Mouse (Mus musculus): ENCODE results near the gene 2510039O18Rik. TPM values are rescaled to one million over a fixed set of nuclear protein-coding genes. Genes with fewer than 3 reads are reported as not detected.

Gene 2510039O18Rik
- total RNA-seq (2021), result 10 to 100 TPM; 46.8 to 49.3 TPM

- DNase-seq, result peak; percentile 90
Observed at GRCm38 (mm10) chr4:147940576-147941044, at the start of gene 2510039O18Rik. 2510039O18Rik (plus strand) TSS chr4:147940895.

DNA sequence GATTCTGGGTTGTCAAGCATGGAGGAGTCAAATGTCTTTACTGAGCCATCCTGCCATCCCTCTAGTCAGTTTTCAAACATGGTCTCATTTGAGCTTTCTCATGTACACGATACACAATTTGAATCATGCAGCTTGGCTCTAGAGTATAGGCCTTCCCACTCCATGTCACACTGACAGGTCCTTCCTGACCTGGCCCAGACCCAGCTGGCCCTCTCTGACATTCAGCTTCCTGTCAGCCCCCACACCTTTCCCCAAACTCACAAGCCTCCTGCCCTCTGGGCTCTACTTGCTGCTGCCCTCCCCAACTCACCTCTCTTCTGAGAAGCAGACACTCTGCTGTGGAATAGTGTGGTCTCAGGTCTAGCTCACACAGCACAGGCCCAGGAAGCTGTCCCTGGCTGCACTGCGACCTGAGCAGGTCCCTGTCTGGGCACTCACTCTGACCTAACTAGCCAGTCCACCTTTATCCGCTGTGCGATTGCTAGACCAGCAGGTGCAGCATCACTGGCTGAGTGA is 44.8 kb upstream of the 2510039O18Rik start:
- DNase-seq, result peak; percentile 64

DNA sequence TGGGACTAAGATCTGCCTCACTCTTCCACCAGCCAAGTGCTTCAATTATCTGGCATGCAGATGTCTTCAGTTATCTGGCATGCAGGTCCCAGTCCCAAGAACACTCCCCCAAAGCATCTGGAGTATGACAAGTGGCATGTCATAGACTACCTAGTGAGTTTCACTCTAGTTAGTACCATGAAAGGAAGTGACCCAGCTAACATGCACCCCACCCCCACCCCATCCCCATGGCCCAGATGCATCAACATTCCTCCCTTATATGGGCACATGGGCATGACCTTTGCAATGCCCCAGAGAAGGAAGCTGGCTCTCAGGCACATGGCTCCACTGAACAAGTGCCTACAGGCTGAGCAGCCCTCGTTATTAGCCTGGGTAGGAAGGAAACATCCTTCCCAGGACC is 44.3 kb upstream of the 2510039O18Rik start:
- peak; percentile 49 for DNase-seq

DNA sequence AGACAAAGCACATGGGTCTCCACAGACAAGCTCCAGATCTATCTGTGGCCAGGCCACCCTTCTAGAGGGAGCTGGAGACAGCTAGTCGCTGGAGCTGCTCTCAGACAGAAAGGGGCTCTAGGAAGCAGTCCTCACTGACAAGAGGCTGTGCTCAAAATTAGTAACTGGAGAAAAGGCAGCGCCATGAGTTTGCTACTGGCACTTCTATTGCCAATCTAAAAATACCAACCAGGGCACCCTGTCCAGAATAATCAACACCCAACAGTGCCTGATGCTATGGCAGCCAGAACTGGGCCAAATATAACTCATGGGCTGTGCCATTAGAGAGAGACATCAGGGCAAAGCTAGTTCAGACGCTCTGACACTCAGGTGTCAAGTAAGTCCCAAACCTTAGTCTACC is 43.3 kb upstream of the 2510039O18Rik start:
- DNase-seq, result peak; percentile 50

DNA sequence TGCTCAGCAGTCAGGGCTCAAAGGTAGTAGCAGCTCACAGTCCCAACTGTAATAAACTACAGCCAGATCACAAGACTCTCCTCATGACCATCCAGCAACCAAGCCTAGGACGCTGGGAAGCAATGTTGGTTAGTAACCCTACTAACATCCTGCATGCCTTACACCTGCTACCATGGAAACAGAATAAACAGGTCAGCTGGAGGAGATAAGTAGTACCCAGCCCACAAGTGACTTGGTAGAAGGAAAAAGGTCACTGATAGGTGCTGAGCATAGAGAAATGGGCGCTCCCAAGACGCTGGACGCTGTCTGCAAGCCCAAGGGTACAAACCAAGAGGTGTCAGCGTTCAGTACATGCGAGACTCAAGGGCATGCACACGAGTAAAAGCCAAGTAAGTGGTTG is 40.2 kb upstream of the 2510039O18Rik start:
- DNase-seq, result peak; percentile 34

- no peak for DNase-seq
Observed at GRCm38 (mm10) chr4:147902906-147903500, 37.7 kb upstream of the 2510039O18Rik start.

DNA sequence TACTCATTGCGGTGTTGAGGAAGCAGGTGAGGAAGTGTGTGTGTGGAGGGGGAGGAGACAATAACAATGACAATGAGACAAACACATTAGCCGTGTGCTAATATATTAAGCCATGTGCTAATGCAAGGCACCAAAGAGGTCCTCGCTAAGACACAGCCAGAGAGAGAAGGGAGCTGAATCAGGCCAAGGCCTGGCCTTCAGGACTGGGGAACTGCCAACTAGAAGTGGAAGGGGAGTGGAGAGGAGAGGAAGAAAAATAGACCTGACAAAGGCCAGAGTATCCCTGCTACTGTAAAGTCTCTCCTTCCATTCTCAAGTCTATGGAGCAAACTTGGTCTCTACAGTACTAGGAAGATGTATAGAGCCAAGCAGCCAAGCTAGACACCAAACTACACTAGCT is 37.1 kb upstream of the 2510039O18Rik start:
- no peak for DNase-seq

DNA sequence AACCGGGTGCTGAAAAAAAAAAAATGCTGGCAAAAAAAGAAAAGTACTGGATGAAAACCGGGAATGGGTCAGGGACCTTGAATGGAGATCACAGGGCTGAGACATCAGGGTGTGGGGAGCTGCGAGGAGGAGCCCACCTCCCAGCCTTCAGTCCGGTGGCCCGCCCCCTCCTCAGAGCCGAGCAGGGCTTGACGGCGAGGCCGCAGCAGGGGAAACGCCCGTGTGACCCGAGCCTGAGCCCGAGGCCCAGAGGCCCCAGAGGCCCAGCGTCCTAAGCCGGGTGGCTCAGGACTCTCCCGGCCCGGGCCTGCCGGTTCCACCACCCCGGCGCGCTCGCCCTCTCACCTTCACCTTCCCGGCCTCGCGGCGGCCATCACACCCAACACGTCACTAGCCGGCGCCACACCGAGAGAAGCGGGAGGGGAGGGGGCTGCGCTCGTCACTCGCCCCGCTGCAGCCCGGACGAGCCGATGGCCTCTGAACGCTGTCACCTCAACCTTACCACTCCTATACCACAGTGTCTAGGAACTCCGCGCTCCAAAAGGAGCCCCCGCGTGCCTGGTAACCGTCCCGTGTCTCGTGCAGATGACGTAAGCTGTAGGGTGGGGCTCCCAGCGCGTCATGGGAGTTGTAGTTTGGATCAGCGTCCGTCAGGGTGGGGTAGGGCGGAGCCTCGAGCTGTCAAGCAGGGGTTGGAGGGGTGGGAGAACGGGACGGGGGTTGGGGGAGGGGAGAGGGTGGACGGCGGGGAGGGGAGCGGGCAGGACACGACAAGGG is 36.2 kb upstream of the 2510039O18Rik start, which contains the start of gene Mfn2:
Mfn2 (minus strand) TSS at position 392 of the 777 bp plus-strand sequence.
- peak; percentile 91 for DNase-seq

- no peak for DNase-seq
Observed at GRCm38 (mm10) chr4:147905090-147905659, 35.5 kb upstream of the 2510039O18Rik start.

- DNase-seq, result no peak
Observed at GRCm38 (mm10) chr4:147906230-147906629, 34.5 kb upstream of the 2510039O18Rik start.

- DNase-seq, result peak; percentile 63
Observed at GRCm38 (mm10) chr4:147909486-147909885, 31.2 kb upstream of the 2510039O18Rik start.

DNA sequence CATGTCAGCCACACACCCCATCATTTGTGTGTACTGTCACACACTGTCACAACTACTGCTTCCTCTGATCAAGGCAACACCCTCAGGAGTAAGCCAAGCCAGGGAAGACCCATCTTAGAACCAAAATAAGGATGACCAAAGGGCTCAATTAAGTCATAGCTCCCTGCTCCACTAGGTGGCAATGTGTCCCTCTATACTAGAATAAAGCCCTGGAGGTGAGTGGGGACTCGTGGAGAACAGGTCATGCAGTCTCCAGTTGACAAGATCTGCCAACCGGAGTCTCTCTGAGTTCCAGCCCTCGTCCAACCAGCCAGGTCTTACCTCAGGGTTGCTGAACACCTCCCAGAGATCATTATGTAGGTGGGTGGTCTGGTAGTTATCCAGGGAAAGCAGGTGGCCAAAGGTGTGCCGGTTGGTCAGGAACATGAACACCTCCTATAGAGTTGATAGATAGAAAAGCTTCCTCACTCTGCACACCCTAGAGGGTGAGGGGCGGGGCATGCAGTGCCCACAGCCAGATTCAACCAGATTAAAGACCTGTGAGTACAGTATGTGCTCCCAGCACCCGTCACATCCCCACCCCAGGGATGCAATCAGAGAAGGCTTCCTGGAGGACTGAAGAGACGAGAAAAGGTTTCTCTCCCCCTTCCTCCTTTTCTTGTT is 22.1 kb upstream of the 2510039O18Rik start:
- peak; percentile 73 for DNase-seq

DNA sequence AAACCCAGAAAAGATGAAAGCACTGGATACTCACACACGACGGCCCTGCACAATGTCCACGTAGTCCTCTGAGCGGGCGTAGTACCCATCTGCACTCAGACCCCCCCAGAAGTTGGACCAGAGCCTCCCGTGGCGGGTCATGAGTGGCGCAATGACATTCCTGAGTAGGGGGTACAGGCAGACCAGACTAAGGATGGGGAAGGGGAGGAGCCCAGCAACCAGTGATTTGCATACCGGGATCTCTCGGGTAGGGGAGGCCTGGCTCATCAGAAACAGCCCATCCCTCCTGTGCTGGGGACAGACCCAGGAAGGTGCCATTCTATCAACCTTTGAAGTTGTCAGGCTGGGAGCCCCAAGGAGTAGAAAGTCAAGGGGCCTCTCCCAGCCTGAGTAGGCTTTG is 19.7 kb upstream of the 2510039O18Rik start:
- DNase-seq, result no peak

DNA sequence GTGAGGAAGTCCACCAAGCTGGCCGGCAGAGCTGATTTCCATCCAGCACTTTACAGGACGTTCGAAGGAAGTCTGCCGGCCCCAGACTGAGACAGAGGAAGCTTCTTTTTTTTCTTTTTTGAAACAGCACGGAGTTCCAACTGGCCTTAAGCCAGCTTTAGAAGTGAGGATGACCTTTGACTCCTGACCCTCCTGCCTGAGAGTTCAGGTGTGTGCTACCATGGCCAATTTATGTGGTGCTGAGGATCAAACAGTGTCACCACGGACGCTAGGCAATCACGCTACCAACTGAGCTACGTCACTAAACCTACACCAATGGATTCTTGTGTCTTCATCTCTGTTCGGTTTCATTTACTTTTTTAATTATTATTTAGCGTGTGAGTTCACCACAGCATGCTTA is 18.4 kb upstream of the 2510039O18Rik start:
- no peak for DNase-seq

- DNase-seq, result peak; percentile 70
Observed at GRCm38 (mm10) chr4:147927705-147928104, 13.0 kb upstream of the 2510039O18Rik start.

DNA sequence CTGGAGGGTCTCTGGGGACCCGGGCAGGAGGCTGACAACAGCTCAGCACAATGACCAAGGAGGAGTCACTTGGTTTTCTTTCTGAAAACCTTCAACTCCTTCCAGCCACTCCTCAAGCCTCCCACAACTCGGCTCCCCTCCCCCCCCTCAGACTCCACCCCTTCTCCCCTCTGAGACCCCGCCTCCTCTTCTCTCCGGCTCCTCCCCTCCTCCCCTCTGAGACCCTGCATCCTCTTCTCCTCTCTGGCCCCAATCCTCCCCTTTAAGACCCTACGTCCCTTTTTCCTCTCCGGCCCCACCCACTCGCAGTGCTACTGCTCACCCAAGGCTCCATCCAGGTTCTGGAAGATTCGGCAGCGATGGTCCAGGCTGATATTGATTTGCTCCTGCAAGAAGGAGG is 12.6 kb upstream of the 2510039O18Rik start:
- no peak for DNase-seq

GRCm38 (mm10) chr4:147928540-147928939 is 12.2 kb upstream of the 2510039O18Rik start:
- no peak for DNase-seq

- no peak for DNase-seq
Observed at GRCm38 (mm10) chr4:147930946-147931345, 9.7 kb upstream of the 2510039O18Rik start.

DNA sequence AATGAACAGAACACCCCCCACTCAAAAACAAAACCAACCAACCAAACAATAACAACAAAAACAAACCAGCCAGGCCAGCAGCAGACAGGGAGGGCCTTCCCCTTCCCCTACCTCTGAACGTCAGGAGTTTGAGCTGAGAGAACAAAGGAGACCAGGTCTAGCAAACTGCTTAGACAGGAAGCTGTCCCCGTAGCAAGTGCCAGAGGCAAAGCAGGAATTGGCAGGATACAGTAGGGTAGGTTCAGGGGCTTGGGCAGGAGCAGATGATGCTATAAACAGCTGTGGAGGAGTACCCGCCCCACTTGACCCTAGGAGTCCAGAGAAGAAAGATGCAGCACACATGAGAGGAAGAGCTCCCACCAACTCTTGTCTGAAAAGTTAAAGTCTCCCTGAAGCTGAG is 6.6 kb upstream of the 2510039O18Rik start:
- DNase-seq, result no peak

- no peak for DNase-seq
Observed at GRCm38 (mm10) chr4:147934611-147935010, 6.1 kb upstream of the 2510039O18Rik start.

DNA sequence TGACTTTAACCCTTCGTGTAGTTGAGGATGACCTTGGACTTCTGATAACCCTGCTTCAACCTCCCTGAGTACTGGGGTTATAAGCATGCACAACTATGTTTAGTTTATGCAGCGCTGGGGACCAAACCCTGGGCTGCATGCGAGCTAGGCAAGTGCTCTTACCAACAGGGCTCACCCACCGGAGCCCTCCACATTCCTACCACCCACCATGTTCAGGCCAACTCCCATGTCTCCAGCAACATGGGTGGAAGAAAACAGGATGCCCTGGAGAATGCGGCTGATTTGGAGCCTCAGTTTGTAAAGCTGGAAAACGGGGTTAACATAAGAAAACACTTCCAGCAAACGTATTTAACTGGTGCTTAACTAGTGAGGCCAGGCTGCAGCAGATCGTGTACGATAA is 4.8 kb upstream of the 2510039O18Rik start:
- no peak for DNase-seq

DNA sequence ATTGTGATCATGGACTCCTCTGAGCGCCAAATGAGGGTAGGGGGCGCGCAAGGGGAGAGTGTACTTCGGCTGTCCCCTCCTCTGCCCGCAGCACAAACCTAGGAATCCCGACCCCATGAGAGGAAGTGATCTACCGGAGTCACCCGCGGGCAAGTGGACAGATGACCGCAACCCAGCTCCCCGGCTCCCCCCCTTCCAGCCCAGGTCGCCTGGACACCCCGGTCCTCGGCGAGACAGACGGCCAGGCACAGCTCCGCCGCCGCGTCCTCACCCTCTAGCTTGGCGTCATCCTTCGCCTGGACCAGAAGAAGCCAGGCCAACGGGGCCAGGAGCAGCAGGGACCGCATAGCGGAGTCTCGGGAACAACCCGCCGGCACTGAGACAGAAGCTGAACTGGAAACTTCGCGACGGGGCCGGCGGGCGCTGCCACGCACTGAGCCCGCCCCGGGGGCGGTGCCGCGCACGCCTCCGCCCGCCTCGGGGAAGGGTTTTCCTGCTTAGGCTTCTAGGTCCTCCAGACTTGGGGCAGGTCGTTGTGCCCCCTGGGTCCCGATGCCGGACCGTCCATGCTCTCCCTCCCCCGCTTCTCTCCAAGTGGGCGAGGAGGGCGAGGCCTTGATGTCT is 4.3 kb upstream of the 2510039O18Rik start, which contains the start of gene Plod1:
Plod1 (minus strand) TSS at position 437 of the 624 bp plus-strand sequence.
- peak; percentile 90 for DNase-seq
